8 mouse cellular contexts compared by ENCODE assay signal in genomic region chr7:28370977-28371513, GRCm38 (mm10). TPM values are rescaled to one million over a fixed set of nuclear protein-coding genes. Genes with fewer than 3 reads are reported as not detected.
A peak's percentile ranks its signal among the peaks of the same experiment; 100 is the strongest.
DNase-seq lines count a peak whose midpoint lies in the region; ATAC-seq lines count a peak whose summit lies in the region.

No protein-coding gene starts in this region.

- H3K9ac ChIP-seq in heart, embryonic 15.5 days, result peak overlapping the region; percentile 85
- H3K9ac ChIP-seq in liver, embryonic 12.5 days, result peak overlapping the region; percentile 79
- H3K9ac ChIP-seq in neural tube, embryonic 14.5 days (replicated peaks; ENCODE audit: low read depth, low read length), result peak overlapping the region; percentile 80

- peak overlapping the region; percentile 74 for H3K4me3 ChIP-seq in heart, embryonic 15.5 days
- H3K4me3 ChIP-seq in liver, embryonic 12.5 days, result peak overlapping the region; percentile 71
- peak overlapping the region; percentile 79 for H3K4me3 ChIP-seq in neural tube, embryonic 14.5 days (ENCODE audit: low read depth, low read length)

- H3K27me3 ChIP-seq in heart, embryonic 15.5 days, result no peaks in the 10 kb centered on the region
- H3K27me3 ChIP-seq in liver, embryonic 12.5 days (replicated peaks), result peaks cover 18% of the 10 kb centered on the region
- H3K27me3 ChIP-seq in neural tube, embryonic 14.5 days (ENCODE audit: control insufficient read depth, insufficient read depth, low read length), result no peaks in the 10 kb centered on the region

- peaks cover 37% of the 10 kb centered on the region for H3K36me3 ChIP-seq in heart, embryonic 15.5 days
- H3K36me3 ChIP-seq in liver, embryonic 12.5 days, result peaks cover 30% of the 10 kb centered on the region
- peaks cover 7% of the 10 kb centered on the region for H3K36me3 ChIP-seq in neural tube, embryonic 14.5 days (ENCODE audit: control insufficient read depth, insufficient read depth, low read length)

- H3K4me1 ChIP-seq in heart, embryonic 15.5 days (replicated peaks), result peaks cover 34% of the 10 kb centered on the region
- peaks cover 54% of the 10 kb centered on the region for H3K4me1 ChIP-seq in liver, embryonic 12.5 days
- peaks cover 9% of the 10 kb centered on the region; the same call in 1 of the 2 replicates for H3K4me1 ChIP-seq in neural tube, embryonic 14.5 days (ENCODE audit: control insufficient read depth, insufficient read depth, low read length)

- ATAC-seq in heart, embryonic 15.5 days (replicated peaks; ENCODE audit: insufficient number of reproducible peaks, insufficient read depth, low FRiP score, low read depth), result no peak
- no peak for ATAC-seq in liver, embryonic 12.5 days
- no peak for ATAC-seq in neural tube, embryonic 14.5 days (ENCODE audit: low read depth)

- no peaks in the 10 kb centered on the region for H3K9me3 ChIP-seq in heart, embryonic 15.5 days (replicated peaks)
- no peaks in the 10 kb centered on the region for H3K9me3 ChIP-seq in liver, embryonic 12.5 days (replicated peaks)
- no peaks in the 10 kb centered on the region for H3K9me3 ChIP-seq in neural tube, embryonic 14.5 days (ENCODE audit: control insufficient read depth, low read length)

- peak; percentile 56 for DNase-seq in thymus, postnatal 14 days
- DNase-seq in thymus, postnatal 25 days, result no peak
- DNase-seq in adrenal gland, adult 18-20 months (ENCODE audit: low spot score in 2 of 2), result no peak
- DNase-seq in cerebellum, adult 9-11 months, result no peak
- no peak for DNase-seq in frontal cortex, postnatal 36 days (ENCODE audit: low spot score in 2 of 2)

- H3K4me2 ChIP-seq in heart, embryonic 15.5 days, result peak overlapping the region; percentile 81
- H3K4me2 ChIP-seq in liver, embryonic 12.5 days, result peak overlapping the region; percentile 94
- H3K4me2 ChIP-seq in neural tube, embryonic 14.5 days (ENCODE audit: low read depth, low read length), result peak overlapping the region; percentile 97

- peak overlapping the region; percentile 97 for H3K27ac ChIP-seq in heart, embryonic 15.5 days
- H3K27ac ChIP-seq in liver, embryonic 12.5 days, result peak overlapping the region; percentile 87
- H3K27ac ChIP-seq in neural tube, embryonic 14.5 days (ENCODE audit: low read depth, low read length), result peak overlapping the region; percentile 83

- 11% methylated on average over 11 of the region's 11 CpGs for WGBS in heart, embryonic 15.5 days
- 15% methylated on average over 11 of the region's 11 CpGs for WGBS in liver, embryonic 12.5 days (ENCODE audit: insufficient replicate concordance)
- WGBS in neural tube, embryonic 14.5 days, result 10% methylated on average over 11 of the region's 11 CpGs

RNA-seq across cellular contexts. Expression of gene Plekhg2, which starts 1.4 kb away (rescaled TPM):
- polyA plus RNA-seq in heart, embryonic 15.5 days (2015; fragmentation: Nextera tagmentation; extraction: Ambion mirVana), result 34.3 and 46.7 TPM in 2 replicates
- 13.7 and 14.4 TPM in 2 replicates for polyA plus RNA-seq in liver, embryonic 12.5 days (2016; fragmentation: Nextera tagmentation; extraction: Ambion mirVana)
- polyA plus RNA-seq in neural tube, embryonic 14.5 days (2014; fragmentation: Nextera tagmentation; extraction: Ambion mirVana), result 15.9 and 23.5 TPM in 2 replicates
- 10 to 100 TPM; 14.4 to 22.2 TPM for total RNA-seq in adrenal gland, adult 18-20 months (2021)

RNA-seq across cellular contexts. Expression of gene Zfp36, which starts 9.0 kb away (rescaled TPM):
- polyA plus RNA-seq in heart, embryonic 15.5 days (2015; fragmentation: Nextera tagmentation; extraction: Ambion mirVana), result 13.6 and 14.7 TPM in 2 replicates
- polyA plus RNA-seq in liver, embryonic 12.5 days (2016; fragmentation: Nextera tagmentation; extraction: Ambion mirVana), result 7.4 and 7.5 TPM in 2 replicates
- polyA plus RNA-seq in neural tube, embryonic 14.5 days (2014; fragmentation: Nextera tagmentation; extraction: Ambion mirVana), result 2.6 and 3.7 TPM in 2 replicates
- total RNA-seq in adrenal gland, adult 18-20 months (2021), result 10 to 100 TPM; 15.5 to 16.5 TPM

RNA-seq across cellular contexts. Expression of gene Rps16, which starts 20.6 kb away (rescaled TPM):
- 534 and 573 TPM in 2 replicates for polyA plus RNA-seq in heart, embryonic 15.5 days (2015; fragmentation: Nextera tagmentation; extraction: Ambion mirVana)
- 986 and 994 TPM in 2 replicates for polyA plus RNA-seq in liver, embryonic 12.5 days (2016; fragmentation: Nextera tagmentation; extraction: Ambion mirVana)
- 498 and 551 TPM in 2 replicates for polyA plus RNA-seq in neural tube, embryonic 14.5 days (2014; fragmentation: Nextera tagmentation; extraction: Ambion mirVana)
- 100 to 1,000 TPM; 983 to 986 TPM for total RNA-seq in adrenal gland, adult 18-20 months (2021)

RNA-seq across cellular contexts. Expression of gene Med29, which starts 21.5 kb away (rescaled TPM):
- 42.0 and 45.7 TPM in 2 replicates for polyA plus RNA-seq in heart, embryonic 15.5 days (2015; fragmentation: Nextera tagmentation; extraction: Ambion mirVana)
- polyA plus RNA-seq in liver, embryonic 12.5 days (2016; fragmentation: Nextera tagmentation; extraction: Ambion mirVana), result 35.1 and 36.8 TPM in 2 replicates
- 38.3 and 42.2 TPM in 2 replicates for polyA plus RNA-seq in neural tube, embryonic 14.5 days (2014; fragmentation: Nextera tagmentation; extraction: Ambion mirVana)
- 10 to 100 TPM; 36.9 to 37.0 TPM for total RNA-seq in adrenal gland, adult 18-20 months (2021)

RNA-seq across cellular contexts. Expression of gene Paf1, which starts 21.7 kb away (rescaled TPM):
- polyA plus RNA-seq in heart, embryonic 15.5 days (2015; fragmentation: Nextera tagmentation; extraction: Ambion mirVana), result 66.8 and 73.0 TPM in 2 replicates
- 36.5 and 42.4 TPM in 2 replicates for polyA plus RNA-seq in liver, embryonic 12.5 days (2016; fragmentation: Nextera tagmentation; extraction: Ambion mirVana)
- 81.9 and 87.2 TPM in 2 replicates for polyA plus RNA-seq in neural tube, embryonic 14.5 days (2014; fragmentation: Nextera tagmentation; extraction: Ambion mirVana)
- total RNA-seq in adrenal gland, adult 18-20 months (2021), result 10 to 100 TPM; 76.7 to 86.6 TPM
